Mouse (Mus musculus): ENCODE results near the gene Heatr6. TPM values are rescaled to one million over a fixed set of nuclear protein-coding genes. Genes with fewer than 3 reads are reported as not detected.

Gene Heatr6
- 5.6 and 6.0 TPM in 2 replicates for polyA plus RNA-seq (2015; fragmentation: Nextera tagmentation; extraction: Ambion mirVana)

DNA sequence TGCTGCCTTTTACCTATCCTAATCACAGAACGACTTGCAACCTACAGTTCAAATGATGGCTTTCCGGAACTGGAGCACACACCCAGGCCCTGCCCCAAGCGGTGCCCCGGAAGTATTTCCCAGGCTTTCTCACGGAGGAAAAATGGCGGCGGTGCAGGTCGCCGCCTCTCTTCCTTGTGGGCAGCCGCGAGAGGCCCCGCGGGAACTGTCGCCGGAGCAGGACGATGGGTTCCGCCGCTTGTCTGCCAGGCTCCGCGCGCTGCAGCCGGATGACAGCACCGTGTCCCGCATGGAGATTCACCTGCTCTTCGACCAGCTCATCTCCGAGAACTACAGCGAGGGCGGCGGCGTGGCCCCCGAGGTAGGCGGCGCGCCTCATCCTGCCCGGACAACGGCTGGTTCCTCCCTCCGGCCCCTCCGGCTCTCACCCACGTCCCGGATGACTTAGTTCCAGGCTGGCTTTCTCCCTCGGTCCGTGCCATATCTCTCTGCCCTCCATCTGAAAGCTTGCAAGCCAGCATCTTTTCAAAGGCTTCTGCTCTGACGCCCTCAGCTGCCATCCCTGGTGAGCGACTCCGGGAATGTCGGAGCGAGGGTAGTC, at the start of gene Heatr6:
Gene Heatr6, plus strand, starts transcription at position 116 of the 601 bp plus-strand sequence.
- Histone ChIP-seq H3K4me1 (ENCODE audit: insufficient read depth) (peaks cover 12% of the 10 kb centered on the region), H3K9me3 (ENCODE audit: low read length) (no peaks in the 10 kb centered on the region), H3K9ac (replicated peaks) (peak within 1 kb of the TSS; percentile 80), H3K27me3 (ENCODE audit: insufficient read depth, low read length) (no peaks in the 10 kb centered on the region), H3K4me2 (ENCODE audit: low read depth, low read length) (peak within 1 kb of the TSS; percentile 82), H3K4me3 (ENCODE audit: low read depth, low read length) (peak within 1 kb of the TSS; percentile 78), H3K36me3 (replicated peaks; ENCODE audit: insufficient read depth, low read length) (peaks cover 27% of the 10 kb centered on the region), H3K27ac (ENCODE audit: low read depth) (peak within 1 kb of the TSS; percentile 77)
- TF ChIP-seq CTCF (IDR thresholded peaks at IDR 0.05; ENCODE audit: low read depth), result 0 out of 2 replicates have a peak, but pooled peaks have one; percentile 5
- TF ChIP-seq EP300 (IDR thresholded peaks at IDR 0.05; ENCODE audit: low read depth), result no peak
- WGBS (ENCODE audit: insufficient replicate concordance), result under 1% methylated on average over 47 of the region's 47 CpGs
- ATAC-seq (peak; percentile 99), DNase-seq (peak; percentile 90)

DNA sequence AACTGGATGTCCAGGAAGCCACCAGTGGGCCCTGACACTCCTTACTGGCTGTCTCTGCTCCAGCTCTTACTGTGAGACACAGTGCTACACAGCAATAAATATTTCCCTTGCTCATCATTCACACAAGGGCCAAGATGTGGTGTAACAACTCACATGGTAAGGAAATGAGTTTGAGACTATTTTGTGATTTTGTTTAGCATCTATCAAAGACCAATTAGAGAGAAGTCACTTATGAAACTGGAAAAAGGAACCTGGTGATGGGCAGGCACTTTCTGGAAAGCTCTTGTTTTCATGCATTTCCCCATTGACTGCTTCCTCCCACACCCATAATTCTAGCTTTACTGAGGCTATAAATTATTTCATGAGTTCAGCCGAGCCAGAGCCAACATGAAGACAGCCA, 49.8 kb upstream of the Heatr6 start, which contains the start of gene Wfdc17:
Gene Wfdc17, plus strand, starts transcription at position 287 of the 400 bp plus-strand sequence.
- peak; percentile 17; the same call in 1 of the 2 replicates for ATAC-seq

DNA sequence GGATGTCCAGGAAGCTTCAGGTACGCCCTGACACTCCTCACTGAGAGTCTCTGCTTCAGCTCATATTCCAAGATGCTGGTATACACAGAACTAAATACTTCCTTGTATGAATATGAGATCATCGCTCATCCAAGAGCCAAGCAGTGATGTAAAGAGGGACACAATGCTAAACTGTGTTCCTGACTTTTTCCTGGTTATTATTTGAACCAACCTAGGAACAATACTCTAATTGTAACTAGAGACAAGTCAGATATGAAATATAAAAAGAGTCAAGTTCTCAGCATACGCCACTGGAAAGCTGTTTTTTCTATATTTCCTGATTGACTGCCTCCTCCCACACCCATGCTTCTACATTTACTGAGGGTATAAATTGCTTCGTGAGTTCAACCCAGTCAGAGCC, 44.8 kb upstream of the Heatr6 start, which contains the start of gene Wfdc18:
Gene Wfdc18, plus strand, starts transcription at position 301 of the 400 bp plus-strand sequence.
- TF ChIP-seq CTCF (IDR thresholded peaks at IDR 0.05; ENCODE audit: low read depth) (no peak), EP300 (IDR thresholded peaks at IDR 0.05; ENCODE audit: low read depth) (no peak)
- Histone ChIP-seq H3K36me3 (replicated peaks; ENCODE audit: insufficient read depth, low read length) (no peaks in the 10 kb centered on the region), H3K27me3 (ENCODE audit: insufficient read depth, low read length) (no peaks in the 10 kb centered on the region), H3K4me3 (ENCODE audit: low read depth, low read length) (no peak within 1 kb of the TSS), H3K27ac (ENCODE audit: low read depth) (no peak within 1 kb of the TSS), H3K4me1 (ENCODE audit: insufficient read depth) (no peaks in the 10 kb centered on the region), H3K4me2 (ENCODE audit: low read depth, low read length) (no peak within 1 kb of the TSS), H3K9ac (replicated peaks) (no peak within 1 kb of the TSS), H3K9me3 (ENCODE audit: low read length) (no peaks in the 10 kb centered on the region)
- ATAC-seq (no peak), DNase-seq (no peak)
- 62% methylated on average over 4 of the region's 4 CpGs for WGBS (ENCODE audit: insufficient replicate concordance)

More for the DNA sequence above, 49.8 kb upstream of the Heatr6 start, which contains the start of gene Wfdc17:
- H3K4me2 ChIP-seq (ENCODE audit: low read depth, low read length), result no peak within 1 kb of the TSS
- H3K9me3 ChIP-seq (ENCODE audit: low read length), result no peaks in the 10 kb centered on the region
- no peak for TF ChIP-seq CTCF (IDR thresholded peaks at IDR 0.05; ENCODE audit: low read depth)
- TF ChIP-seq EP300 (IDR thresholded peaks at IDR 0.05; ENCODE audit: low read depth), result no peak
- H3K27me3 ChIP-seq (ENCODE audit: insufficient read depth, low read length), result no peaks in the 10 kb centered on the region
- no peaks in the 10 kb centered on the region for H3K36me3 ChIP-seq (replicated peaks; ENCODE audit: insufficient read depth, low read length)
- no peak within 1 kb of the TSS for H3K4me3 ChIP-seq (ENCODE audit: low read depth, low read length)
- DNase-seq, result no peak
- 24% methylated on average over 1 of the region's 1 CpGs for WGBS (ENCODE audit: insufficient replicate concordance)
- no peak within 1 kb of the TSS for H3K27ac ChIP-seq (ENCODE audit: low read depth)
- H3K4me1 ChIP-seq (ENCODE audit: insufficient read depth), result no peaks in the 10 kb centered on the region
- H3K9ac ChIP-seq (replicated peaks), result no peak within 1 kb of the TSS

DNA sequence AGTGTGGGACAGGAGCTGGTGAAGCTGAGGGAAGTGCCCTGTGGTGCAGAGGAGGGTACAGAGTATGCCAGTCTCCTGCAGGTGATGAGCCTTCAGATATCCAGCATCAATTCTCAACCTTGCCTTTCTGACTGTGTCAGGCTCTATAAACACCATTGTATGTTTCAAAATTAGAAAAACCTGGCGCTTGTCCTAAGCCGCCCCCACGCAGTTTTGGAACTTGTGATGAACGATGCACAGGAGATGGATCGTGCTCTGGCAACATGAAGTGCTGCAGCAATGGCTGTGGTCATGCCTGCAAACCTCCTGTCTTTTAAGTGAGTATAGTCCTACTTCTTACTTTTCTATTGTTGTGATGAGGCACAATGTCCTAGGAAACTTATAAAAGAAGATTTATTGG, 43.8 kb upstream of the Heatr6 start:
- WGBS (ENCODE audit: insufficient replicate concordance), result 76% methylated on average over 5 of the region's 5 CpGs
- DNase-seq, result no peak
- Histone ChIP-seq H3K27ac (ENCODE audit: low read depth) (no peak overlapping the region), H3K36me3 (replicated peaks; ENCODE audit: insufficient read depth, low read length) (no peaks in the 10 kb centered on the region), H3K9ac (replicated peaks) (no peak overlapping the region), H3K4me3 (ENCODE audit: low read depth, low read length) (no peak overlapping the region), H3K9me3 (ENCODE audit: low read length) (no peaks in the 10 kb centered on the region), H3K4me1 (ENCODE audit: insufficient read depth) (no peaks in the 10 kb centered on the region), H3K27me3 (ENCODE audit: insufficient read depth, low read length) (no peaks in the 10 kb centered on the region), H3K4me2 (ENCODE audit: low read depth, low read length) (no peak overlapping the region)
- TF ChIP-seq CTCF (IDR thresholded peaks at IDR 0.05; ENCODE audit: low read depth), result no peak
- ATAC-seq, result no peak

DNA sequence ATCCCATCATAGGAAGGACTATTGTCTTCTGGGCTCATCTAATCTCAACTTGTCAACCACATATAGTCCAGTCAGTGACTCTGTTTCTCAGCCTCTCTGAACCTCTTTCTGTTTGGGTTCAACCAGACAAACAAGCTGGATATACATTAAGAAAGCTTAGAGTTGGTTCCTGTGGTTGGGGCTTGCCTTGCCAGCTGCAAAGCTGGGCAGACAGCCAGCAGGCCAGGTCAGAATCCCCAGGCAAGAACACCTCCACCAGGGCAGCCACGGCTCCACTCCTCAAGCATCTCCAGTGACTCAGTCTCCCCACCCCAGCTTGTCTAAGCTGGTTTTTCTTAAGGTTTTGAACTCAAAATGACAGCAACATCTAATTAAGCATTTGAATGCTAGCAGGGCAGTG, 40.8 kb upstream of the Heatr6 start:
- H3K27me3 ChIP-seq (ENCODE audit: insufficient read depth, low read length), result no peaks in the 10 kb centered on the region
- no peak overlapping the region for H3K4me2 ChIP-seq (ENCODE audit: low read depth, low read length)
- no peaks in the 10 kb centered on the region for H3K4me1 ChIP-seq (ENCODE audit: insufficient read depth)
- no peak overlapping the region for H3K27ac ChIP-seq (ENCODE audit: low read depth)
- no peak overlapping the region for H3K9ac ChIP-seq (replicated peaks)
- DNase-seq (no peak), ATAC-seq (no peak)
- WGBS (ENCODE audit: insufficient replicate concordance), result 58% methylated on average over 1 of the region's 1 CpGs
- H3K36me3 ChIP-seq (replicated peaks; ENCODE audit: insufficient read depth, low read length), result no peaks in the 10 kb centered on the region
- H3K4me3 ChIP-seq (ENCODE audit: low read depth, low read length), result no peak overlapping the region
- no peaks in the 10 kb centered on the region for H3K9me3 ChIP-seq (ENCODE audit: low read length)
- TF ChIP-seq EP300 (IDR thresholded peaks at IDR 0.05; ENCODE audit: low read depth) (no peak), CTCF (IDR thresholded peaks at IDR 0.05; ENCODE audit: low read depth) (no peak)

DNA sequence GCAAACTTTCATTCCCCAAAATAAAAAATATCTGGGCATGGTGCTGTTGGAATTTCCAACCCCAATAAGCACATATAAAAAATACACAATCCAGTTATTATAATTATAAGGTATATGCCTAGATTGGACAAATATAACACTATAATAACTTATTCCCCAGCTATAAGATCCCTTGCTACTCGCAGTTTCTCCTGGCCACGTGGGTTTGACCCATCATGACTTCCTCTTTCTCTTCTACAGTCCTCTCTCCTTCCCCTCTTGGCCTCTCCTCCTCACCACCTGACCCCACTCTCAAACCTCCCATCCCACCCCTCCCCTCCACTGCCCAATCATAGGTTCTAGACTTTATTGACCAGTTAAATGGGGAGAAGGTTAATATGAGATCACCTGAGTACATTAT, 39.6 kb upstream of the Heatr6 start:
- Histone ChIP-seq H3K27me3 (ENCODE audit: insufficient read depth, low read length) (no peaks in the 10 kb centered on the region), H3K36me3 (replicated peaks; ENCODE audit: insufficient read depth, low read length) (no peaks in the 10 kb centered on the region), H3K27ac (ENCODE audit: low read depth) (no peak overlapping the region), H3K4me1 (ENCODE audit: insufficient read depth) (no peaks in the 10 kb centered on the region), H3K9me3 (ENCODE audit: low read length) (no peaks in the 10 kb centered on the region), H3K4me2 (ENCODE audit: low read depth, low read length) (no peak overlapping the region), H3K9ac (replicated peaks) (no peak overlapping the region), H3K4me3 (ENCODE audit: low read depth, low read length) (no peak overlapping the region)
- DNase-seq (no peak), ATAC-seq (peak; percentile 69)
- TF ChIP-seq CTCF (IDR thresholded peaks at IDR 0.05; ENCODE audit: low read depth) (no peak), EP300 (IDR thresholded peaks at IDR 0.05; ENCODE audit: low read depth) (no peak)
- 31% methylated on average over 2 of the region's 2 CpGs for WGBS (ENCODE audit: insufficient replicate concordance)
